Mouse (Mus musculus) urinary bladder, postnatal 10 days (tissue): Measurements from ENCODE around the gene Fars2.

ENCODE experiments used
- DNase-seq: peaks from one replicate; pipeline ENCODE4 v3.0.0; 2022; ENCODE audit warnings: low spot score

The Fars2 gene

GRCm38 (mm10) chr13:36578569-36579333, 461.5 kb downstream of the Fars2 start:
- no peak for DNase-seq

- DNase-seq = no peak
These were observed 465.3 kb downstream of the Fars2 start for GRCm38 (mm10) chr13:36582406-36583070.

- DNase-seq = no peak
These were observed 466.4 kb downstream of the Fars2 start for GRCm38 (mm10) chr13:36583481-36584151.

GRCm38 (mm10) chr13:36584197-36584596, 467.0 kb downstream of the Fars2 start:
- no peak for DNase-seq

GRCm38 (mm10) chr13:36589092-36589491, 471.9 kb downstream of the Fars2 start:
- no peak for DNase-seq

- DNase-seq = no peak
These were observed 475.1 kb downstream of the Fars2 start for GRCm38 (mm10) chr13:36592291-36592690.

- DNase-seq = no peak
These were observed 489.5 kb downstream of the Fars2 start for GRCm38 (mm10) chr13:36606717-36607116.

- DNase-seq = no peak
These were observed 490.7 kb downstream of the Fars2 start for GRCm38 (mm10) chr13:36607871-36608270.

- DNase-seq = no peak
These were observed 493.2 kb downstream of the Fars2 start for GRCm38 (mm10) chr13:36610426-36610825.

- DNase-seq = no peak
These were observed 495.9 kb downstream of the Fars2 start for GRCm38 (mm10) chr13:36612785-36613750.

GRCm38 (mm10) chr13:36620498-36621332, 503.5 kb downstream of the Fars2 start:
- DNase-seq = no peak

GRCm38 (mm10) chr13:36621333-36621659, 504.1 kb downstream of the Fars2 start:
- DNase-seq = no peak

GRCm38 (mm10) chr13:36623556-36623955, 506.3 kb downstream of the Fars2 start:
- DNase-seq = no peak

GRCm38 (mm10) chr13:36629154-36629553, 511.9 kb downstream of the Fars2 start:
- DNase-seq = no peak

GRCm38 (mm10) chr13:36648257-36648656, 531.0 kb downstream of the Fars2 start:
- no peak for DNase-seq

- no peak for DNase-seq
These were observed 537.0 kb downstream of the Fars2 start for GRCm38 (mm10) chr13:36654251-36654650.

GRCm38 (mm10) chr13:36679345-36679744, 562.1 kb downstream of the Fars2 start:
- no peak for DNase-seq

GRCm38 (mm10) chr13:36680690-36681355, 563.6 kb downstream of the Fars2 start:
- no peak for DNase-seq

- DNase-seq = no peak
These were observed 566.4 kb downstream of the Fars2 start for GRCm38 (mm10) chr13:36683581-36683980.

GRCm38 (mm10) chr13:36695516-36696201, 578.4 kb downstream of the Fars2 start:
- no peak for DNase-seq
